Mouse (Mus musculus) midbrain, embryonic 10.5 days (tissue): Measurements from ENCODE around the gene 1700029H14Rik. TPM values are rescaled to one million over a fixed set of nuclear protein-coding genes. Genes with fewer than 3 reads are reported as not detected.

Source experiments
- DNase-seq: peaks from one replicate; pipeline ENCODE4 v3.0.0-alpha.2; 2017; ENCODE audit warnings: low spot score
- H3K27ac ChIP-seq: fragments of 300-500 bp; sonication (generic); replicated peaks from 2 replicates; pipeline ENCODE4 v1.5.1; 2016; ENCODE audit warnings: mild to moderate bottlenecking
- H3K27me3 ChIP-seq: fragments of 300-500 bp; sonication (generic); 2 replicates; pipeline ENCODE4 v1.6.1; 2016; ENCODE audit warnings: low read depth, mild to moderate bottlenecking; ENCODE audit not compliant: poor library complexity, severe bottlenecking
- H3K36me3 ChIP-seq: fragments of 300-500 bp; sonication (generic); 2 replicates; pipeline ENCODE4 v1.6.1; 2016; ENCODE audit warnings: mild to moderate bottlenecking, moderate library complexity
- H3K4me1 ChIP-seq: fragments of 300-500 bp; sonication (generic); 2 replicates; pipeline ENCODE4 v1.6.1; 2016
- H3K4me3 ChIP-seq: fragments of 300-500 bp; sonication (generic); 2 replicates; pipeline ENCODE4 v1.5.1; 2016; ENCODE audit warnings: mild to moderate bottlenecking, moderate library complexity
- H3K9me3 ChIP-seq: fragments of 300-500 bp; sonication (generic); replicated peaks from 2 replicates; pipeline ENCODE4 v1.6.1; 2016; ENCODE audit warnings: mild to moderate bottlenecking
- WGBS: fragments of 180-500 bp; shearing (Covaris S2); methylation state at CpG from one replicate; pipeline ENCODE4 v1.1.7; 2016; 5-methylcytosine and 5-hydroxymethylcytosine counted together
- polyA plus RNA-seq: library from polyadenylated mRNA; unstranded; fragments of >200 nt; fragmentation: Nextera tagmentation; extraction: Ambion mirVana; gene quantifications from 2 replicates; pipeline ENCODE4 v1.2.1, GENCODE M21; 2016

Gene 1700029H14Rik
- polyA plus RNA-seq, 1 experiment from 2014 or later = not detected

DNA sequence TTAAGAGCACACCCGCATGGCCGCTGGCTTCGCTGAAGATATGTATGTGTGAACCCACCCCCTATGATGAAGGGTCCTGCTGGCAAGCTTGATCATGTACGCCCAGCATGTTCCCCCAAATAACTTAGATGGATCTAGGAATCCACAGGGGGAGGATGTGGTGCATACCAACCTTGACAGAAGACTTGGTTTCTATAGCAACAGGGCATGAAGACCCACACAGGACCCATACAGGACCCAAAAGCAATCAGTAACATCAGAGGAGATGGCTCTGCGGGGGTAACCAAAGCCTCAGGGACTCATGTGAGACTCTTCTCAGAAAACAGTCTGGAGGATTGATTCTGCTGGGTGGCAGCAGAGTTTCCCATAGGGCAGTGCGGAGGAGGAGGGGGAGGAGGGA lies 29.0 kb upstream of the 1700029H14Rik start:
- Histone ChIP-seq H3K9me3 (no peaks in the 10 kb centered on the region), H3K27ac (no peak overlapping the region), H3K27me3 (no peaks in the 10 kb centered on the region), H3K36me3 (peaks cover 18% of the 10 kb centered on the region), H3K4me1 (no peaks in the 10 kb centered on the region), H3K4me3 (no peak overlapping the region)
- WGBS = 77% methylated on average over 6 of the region's 6 CpGs
- DNase-seq = no peak

GRCm38 (mm10) chr8:13589071-13589470 lies 26.8 kb upstream of the 1700029H14Rik start:
- Histone ChIP-seq H3K4me1 (no peaks in the 10 kb centered on the region), H3K27me3 (no peaks in the 10 kb centered on the region), H3K27ac (no peak overlapping the region), H3K36me3 (peaks cover 27% of the 10 kb centered on the region), H3K9me3 (no peaks in the 10 kb centered on the region), H3K4me3 (no peak overlapping the region)
- no peak for DNase-seq
- WGBS = 81% methylated on average over 6 of the region's 6 CpGs

DNA sequence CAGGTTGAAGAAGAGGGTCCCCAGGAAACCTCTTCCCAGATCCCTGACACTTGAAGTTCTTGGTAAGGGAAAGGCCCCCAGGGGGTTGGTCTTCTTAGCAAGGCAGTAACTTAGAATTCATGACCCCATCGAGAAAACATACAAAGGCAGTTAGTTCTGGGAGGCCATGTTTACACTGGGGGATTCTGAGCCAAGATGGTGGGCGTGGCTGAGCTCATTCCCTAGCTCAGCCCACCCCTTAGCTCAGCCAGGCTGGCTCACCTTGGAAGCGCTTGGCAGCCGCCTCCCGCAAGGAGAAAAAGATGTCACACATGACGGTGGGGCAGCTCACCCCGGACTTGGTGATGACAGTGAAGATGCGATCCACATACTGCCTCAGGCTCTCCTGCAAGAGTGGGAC lies 22.4 kb upstream of the 1700029H14Rik start:
- 79% methylated on average over 8 of the region's 8 CpGs for WGBS
- no peak for DNase-seq
- H3K4me3 ChIP-seq = no peak overlapping the region
- H3K36me3 ChIP-seq = peaks cover 63% of the 10 kb centered on the region
- H3K4me1 ChIP-seq = no peaks in the 10 kb centered on the region
- H3K27ac ChIP-seq = no peak overlapping the region
- no peaks in the 10 kb centered on the region for H3K27me3 ChIP-seq
- no peaks in the 10 kb centered on the region for H3K9me3 ChIP-seq

GRCm38 (mm10) chr8:13577869-13578268 lies 15.6 kb upstream of the 1700029H14Rik start:
- Histone ChIP-seq H3K9me3 (no peaks in the 10 kb centered on the region), H3K27ac (no peak overlapping the region), H3K36me3 (peaks cover 68% of the 10 kb centered on the region), H3K27me3 (no peaks in the 10 kb centered on the region), H3K4me1 (no peaks in the 10 kb centered on the region), H3K4me3 (no peak overlapping the region)
- WGBS = 94% methylated on average over 6 of the region's 6 CpGs
- no peak for DNase-seq

- 91% methylated on average over 11 of the region's 11 CpGs for WGBS
- Histone ChIP-seq H3K4me3 (no peak overlapping the region), H3K36me3 (peaks cover 26% of the 10 kb centered on the region), H3K27ac (no peak overlapping the region), H3K4me1 (no peaks in the 10 kb centered on the region), H3K27me3 (no peaks in the 10 kb centered on the region), H3K9me3 (no peaks in the 10 kb centered on the region)
- DNase-seq = no peak
Observed at GRCm38 (mm10) chr8:13571999-13572398, 9.7 kb upstream of the 1700029H14Rik start.

GRCm38 (mm10) chr8:13557526-13557925 lies 4.7 kb downstream of the 1700029H14Rik start:
- 83% methylated on average over 2 of the region's 2 CpGs for WGBS
- H3K4me1 ChIP-seq = no peaks in the 10 kb centered on the region
- no peaks in the 10 kb centered on the region for H3K9me3 ChIP-seq
- no peak overlapping the region for H3K27ac ChIP-seq
- no peaks in the 10 kb centered on the region for H3K36me3 ChIP-seq
- H3K27me3 ChIP-seq = no peaks in the 10 kb centered on the region
- no peak for DNase-seq
- H3K4me3 ChIP-seq = no peak overlapping the region

GRCm38 (mm10) chr8:13551574-13551830 lies 10.8 kb downstream of the 1700029H14Rik start:
- Histone ChIP-seq H3K4me1 (no peaks in the 10 kb centered on the region), H3K4me3 (no peak overlapping the region), H3K27ac (no peak overlapping the region), H3K36me3 (no peaks in the 10 kb centered on the region), H3K9me3 (no peaks in the 10 kb centered on the region), H3K27me3 (no peaks in the 10 kb centered on the region)
- DNase-seq = no peak
- WGBS = 90% methylated on average over 6 of the region's 6 CpGs

DNA sequence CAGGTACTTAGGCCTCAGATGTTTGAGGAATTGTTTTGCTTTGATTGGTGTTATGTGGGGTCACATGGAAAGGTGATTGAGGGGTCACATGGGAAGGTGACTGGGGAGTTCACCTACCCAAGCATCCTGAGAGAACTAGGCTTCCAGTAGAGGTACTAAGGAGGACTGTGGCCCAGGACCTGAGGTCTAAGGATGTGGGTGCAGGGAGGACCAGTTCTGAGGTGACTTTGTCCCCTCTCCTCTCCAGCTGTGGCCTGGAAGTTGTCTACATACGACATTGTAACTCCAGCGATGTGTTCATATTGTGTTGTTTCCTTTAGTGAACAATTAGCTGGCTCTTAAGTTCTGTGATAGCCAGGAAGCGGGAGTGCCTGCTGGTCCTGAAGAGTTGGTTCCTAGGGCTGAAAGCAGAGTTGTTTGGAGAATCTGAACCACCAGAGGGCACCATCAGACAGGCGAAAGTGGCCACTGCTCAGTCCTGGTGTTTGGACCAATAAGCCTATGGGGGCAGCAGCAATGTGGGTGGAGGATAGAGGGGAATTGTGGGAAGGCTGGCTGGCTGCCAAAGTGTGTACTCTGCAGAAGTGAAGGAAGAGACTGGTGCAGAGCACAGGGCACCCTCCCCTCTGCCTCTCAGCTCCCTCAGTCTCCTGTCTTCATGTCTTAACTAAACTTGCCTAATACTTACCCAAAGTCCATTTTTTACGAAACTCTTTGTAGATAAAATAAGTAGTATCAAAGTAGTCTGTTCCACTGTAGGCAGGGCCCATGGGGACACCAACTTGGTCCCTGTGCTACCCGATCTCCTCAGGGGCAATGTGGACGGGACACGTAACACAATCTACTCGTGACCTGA lies 11.3 kb downstream of the 1700029H14Rik start:
- Histone ChIP-seq H3K4me3 (no peak overlapping the region), H3K36me3 (no peaks in the 10 kb centered on the region), H3K27me3 (no peaks in the 10 kb centered on the region), H3K9me3 (no peaks in the 10 kb centered on the region), H3K4me1 (no peaks in the 10 kb centered on the region), H3K27ac (no peak overlapping the region)
- 61% methylated on average over 9 of the region's 9 CpGs for WGBS
- DNase-seq = peak; percentile 77

GRCm38 (mm10) chr8:13548831-13549230 lies 13.4 kb downstream of the 1700029H14Rik start:
- Histone ChIP-seq H3K4me3 (no peak overlapping the region), H3K27ac (no peak overlapping the region), H3K9me3 (peaks cover 13% of the 10 kb centered on the region), H3K4me1 (no peaks in the 10 kb centered on the region), H3K27me3 (no peaks in the 10 kb centered on the region), H3K36me3 (no peaks in the 10 kb centered on the region)
- 67% methylated on average over 9 of the region's 9 CpGs for WGBS
- no peak for DNase-seq

GRCm38 (mm10) chr8:13548235-13548634 lies 14.0 kb downstream of the 1700029H14Rik start:
- Histone ChIP-seq H3K9me3 (peaks cover 13% of the 10 kb centered on the region), H3K27me3 (no peaks in the 10 kb centered on the region), H3K4me3 (no peak overlapping the region), H3K27ac (no peak overlapping the region), H3K36me3 (no peaks in the 10 kb centered on the region), H3K4me1 (no peaks in the 10 kb centered on the region)
- DNase-seq = no peak
- 61% methylated on average over 4 of the region's 4 CpGs for WGBS

- WGBS = 85% methylated on average over 4 of the region's 4 CpGs
- Histone ChIP-seq H3K4me3 (no peak overlapping the region), H3K4me1 (no peaks in the 10 kb centered on the region), H3K9me3 (peaks cover 13% of the 10 kb centered on the region), H3K27ac (no peak overlapping the region), H3K36me3 (no peaks in the 10 kb centered on the region), H3K27me3 (no peaks in the 10 kb centered on the region)
- DNase-seq = no peak
Observed at GRCm38 (mm10) chr8:13546421-13546820, 15.8 kb downstream of the 1700029H14Rik start.

DNA sequence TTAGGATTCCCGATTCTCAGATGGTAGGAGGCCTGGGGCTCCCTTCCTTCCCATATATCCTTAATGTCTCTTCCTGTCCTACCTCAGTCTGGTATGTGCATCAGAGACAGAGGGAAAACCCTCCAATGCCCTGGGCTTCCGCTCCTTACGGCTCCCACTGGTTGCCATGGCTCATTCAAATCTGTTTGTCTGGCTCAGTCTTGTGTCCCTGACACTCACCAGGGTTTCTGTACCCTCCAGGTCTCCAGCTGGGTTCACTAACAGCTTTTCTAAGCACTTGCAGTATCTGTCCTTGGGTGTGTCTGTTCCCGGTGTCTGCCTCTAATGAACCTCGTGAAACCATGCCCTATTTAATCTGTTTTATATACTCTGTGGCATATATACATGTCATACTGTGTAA lies 20.7 kb downstream of the 1700029H14Rik start:
- Histone ChIP-seq H3K4me1 (no peaks in the 10 kb centered on the region), H3K9me3 (peaks cover 13% of the 10 kb centered on the region), H3K27ac (no peak overlapping the region), H3K4me3 (no peak overlapping the region), H3K36me3 (no peaks in the 10 kb centered on the region), H3K27me3 (no peaks in the 10 kb centered on the region)
- 72% methylated on average over 5 of the region's 5 CpGs for WGBS
- no peak for DNase-seq

DNA sequence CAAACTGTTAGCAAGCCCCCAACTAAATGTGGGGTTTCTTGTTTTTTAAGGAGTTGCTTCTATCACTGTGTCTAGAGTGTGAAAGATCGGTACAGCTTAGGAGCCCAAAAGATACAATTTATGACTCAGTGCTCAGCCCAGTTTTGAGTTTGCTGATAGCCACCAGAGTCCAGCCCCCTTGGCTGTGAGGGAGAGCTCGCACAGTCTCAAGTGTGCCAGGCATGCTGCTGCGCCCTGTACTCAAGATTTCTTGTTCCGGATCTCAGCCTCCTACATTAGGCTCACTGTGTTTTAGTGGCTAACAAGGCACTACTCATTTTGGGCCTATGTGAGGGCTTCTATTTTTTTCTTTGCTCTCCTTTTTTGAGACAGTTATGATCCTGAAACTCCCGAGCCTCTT lies 22.1 kb downstream of the 1700029H14Rik start:
- no peaks in the 10 kb centered on the region for H3K36me3 ChIP-seq
- DNase-seq = no peak
- no peak overlapping the region for H3K4me3 ChIP-seq
- no peaks in the 10 kb centered on the region for H3K27me3 ChIP-seq
- H3K27ac ChIP-seq = no peak overlapping the region
- H3K4me1 ChIP-seq = no peaks in the 10 kb centered on the region
- 89% methylated on average over 5 of the region's 5 CpGs for WGBS
- peaks cover 9% of the 10 kb centered on the region for H3K9me3 ChIP-seq

GRCm38 (mm10) chr8:13538821-13539220 lies 23.4 kb downstream of the 1700029H14Rik start:
- H3K36me3 ChIP-seq = no peaks in the 10 kb centered on the region
- no peaks in the 10 kb centered on the region for H3K27me3 ChIP-seq
- no peak overlapping the region for H3K4me3 ChIP-seq
- no peak for DNase-seq
- H3K27ac ChIP-seq = no peak overlapping the region
- no peaks in the 10 kb centered on the region for H3K4me1 ChIP-seq
- 80% methylated on average over 6 of the region's 6 CpGs for WGBS
- H3K9me3 ChIP-seq = no peaks in the 10 kb centered on the region
